Mouse (Mus musculus): ENCODE measurements around the gene Frrs1l. TPM values are rescaled to one million over a fixed set of nuclear protein-coding genes. Genes with fewer than 3 reads are reported as not detected.

Gene Frrs1l
- polyA plus RNA-seq, 1 experiment from 2014 or later, result 2.4 TPM

- H3K4me3 ChIP-seq (ENCODE audit: low read depth, low read length), result no peak overlapping the region
- no peak overlapping the region for H3K4me2 ChIP-seq (ENCODE audit: low read depth, low read length)
- H3K4me1 ChIP-seq (ENCODE audit: control insufficient read depth, insufficient read depth, low read length), result no peaks in the 10 kb centered on the region
- H3K27me3 ChIP-seq (ENCODE audit: control insufficient read depth, insufficient read depth, low read length), result no peaks in the 10 kb centered on the region
- no peak overlapping the region for H3K27ac ChIP-seq (replicated peaks; ENCODE audit: low read depth, low read length)
- H3K9me3 ChIP-seq (replicated peaks; ENCODE audit: control insufficient read depth, low read length), result no peaks in the 10 kb centered on the region
- WGBS, result 81% methylated on average over 4 of the region's 4 CpGs
- ATAC-seq (replicated peaks; ENCODE audit: insufficient number of reproducible peaks, low FRiP score, low TSS enrichment, low read depth) (no peak), DNase-seq (ENCODE audit: low spot score) (no peak)
- H3K9ac ChIP-seq (replicated peaks; ENCODE audit: low read length), result no peak overlapping the region
- no peaks in the 10 kb centered on the region for H3K36me3 ChIP-seq (replicated peaks; ENCODE audit: control insufficient read depth, insufficient read depth, low read depth, low read length)
Observed at GRCm38 (mm10) chr4:56926971-56927370, 63.2 kb downstream of the Frrs1l start.

GRCm38 (mm10) chr4:56922229-56922628 is 68.0 kb downstream of the Frrs1l start:
- DNase-seq (ENCODE audit: low spot score), result no peak
- H3K9ac ChIP-seq (replicated peaks; ENCODE audit: low read length), result no peak overlapping the region
- no peaks in the 10 kb centered on the region for H3K27me3 ChIP-seq (ENCODE audit: control insufficient read depth, insufficient read depth, low read length)
- no peaks in the 10 kb centered on the region for H3K36me3 ChIP-seq (replicated peaks; ENCODE audit: control insufficient read depth, insufficient read depth, low read depth, low read length)
- H3K4me1 ChIP-seq (ENCODE audit: control insufficient read depth, insufficient read depth, low read length), result no peaks in the 10 kb centered on the region
- no peak overlapping the region for H3K27ac ChIP-seq (replicated peaks; ENCODE audit: low read depth, low read length)
- H3K4me3 ChIP-seq (ENCODE audit: low read depth, low read length), result no peak overlapping the region
- H3K4me2 ChIP-seq (ENCODE audit: low read depth, low read length), result no peak overlapping the region
- no peaks in the 10 kb centered on the region for H3K9me3 ChIP-seq (replicated peaks; ENCODE audit: control insufficient read depth, low read length)
- no peak for ATAC-seq (replicated peaks; ENCODE audit: insufficient number of reproducible peaks, low FRiP score, low TSS enrichment, low read depth)
- WGBS, result 93% methylated on average over 11 of the region's 11 CpGs

GRCm38 (mm10) chr4:56915732-56916325 is 74.4 kb downstream of the Frrs1l start:
- no peaks in the 10 kb centered on the region for H3K9me3 ChIP-seq (replicated peaks; ENCODE audit: control insufficient read depth, low read length)
- H3K27me3 ChIP-seq (ENCODE audit: control insufficient read depth, insufficient read depth, low read length), result no peaks in the 10 kb centered on the region
- WGBS, result 94% methylated on average over 15 of the region's 15 CpGs
- H3K36me3 ChIP-seq (replicated peaks; ENCODE audit: control insufficient read depth, insufficient read depth, low read depth, low read length), result no peaks in the 10 kb centered on the region; the same call in 1 of the 2 replicates
- DNase-seq (ENCODE audit: low spot score) (no peak), ATAC-seq (replicated peaks; ENCODE audit: insufficient number of reproducible peaks, low FRiP score, low TSS enrichment, low read depth) (no peak)
- H3K9ac ChIP-seq (replicated peaks; ENCODE audit: low read length), result no peak overlapping the region
- no peak overlapping the region for H3K27ac ChIP-seq (replicated peaks; ENCODE audit: low read depth, low read length)
- no peak overlapping the region for H3K4me2 ChIP-seq (ENCODE audit: low read depth, low read length)
- H3K4me3 ChIP-seq (ENCODE audit: low read depth, low read length), result no peak overlapping the region
- no peaks in the 10 kb centered on the region for H3K4me1 ChIP-seq (ENCODE audit: control insufficient read depth, insufficient read depth, low read length)

- Histone ChIP-seq H3K9me3 (replicated peaks; ENCODE audit: control insufficient read depth, low read length) (no peaks in the 10 kb centered on the region), H3K27me3 (ENCODE audit: control insufficient read depth, insufficient read depth, low read length) (no peaks in the 10 kb centered on the region), H3K36me3 (replicated peaks; ENCODE audit: control insufficient read depth, insufficient read depth, low read depth, low read length) (peaks cover under 1% of the 10 kb centered on the region), H3K27ac (replicated peaks; ENCODE audit: low read depth, low read length) (0 out of 2 replicates have a peak overlapping the region, but pooled peaks have one; percentile 8), H3K9ac (replicated peaks; ENCODE audit: low read length) (no peak overlapping the region), H3K4me3 (ENCODE audit: low read depth, low read length) (no peak overlapping the region), H3K4me2 (ENCODE audit: low read depth, low read length) (no peak overlapping the region), H3K4me1 (ENCODE audit: control insufficient read depth, insufficient read depth, low read length) (no peaks in the 10 kb centered on the region)
- WGBS, result 95% methylated on average over 1 of the region's 1 CpGs
- DNase-seq (ENCODE audit: low spot score) (no peak), ATAC-seq (replicated peaks; ENCODE audit: insufficient number of reproducible peaks, low FRiP score, low TSS enrichment, low read depth) (no peak)
Observed at GRCm38 (mm10) chr4:56914761-56915160, 75.4 kb downstream of the Frrs1l start.

GRCm38 (mm10) chr4:56914338-56914737 is 75.9 kb downstream of the Frrs1l start:
- Histone ChIP-seq H3K4me1 (ENCODE audit: control insufficient read depth, insufficient read depth, low read length) (no peaks in the 10 kb centered on the region), H3K27me3 (ENCODE audit: control insufficient read depth, insufficient read depth, low read length) (no peaks in the 10 kb centered on the region), H3K4me3 (ENCODE audit: low read depth, low read length) (no peak overlapping the region), H3K9ac (replicated peaks; ENCODE audit: low read length) (no peak overlapping the region), H3K36me3 (replicated peaks; ENCODE audit: control insufficient read depth, insufficient read depth, low read depth, low read length) (peaks cover 3% of the 10 kb centered on the region), H3K9me3 (replicated peaks; ENCODE audit: control insufficient read depth, low read length) (no peaks in the 10 kb centered on the region), H3K27ac (replicated peaks; ENCODE audit: low read depth, low read length) (0 out of 2 replicates have a peak overlapping the region, but pooled peaks have one; percentile 8), H3K4me2 (ENCODE audit: low read depth, low read length) (no peak overlapping the region)
- WGBS, result 91% methylated on average over 6 of the region's 6 CpGs
- no peak for DNase-seq (ENCODE audit: low spot score)
- ATAC-seq (replicated peaks; ENCODE audit: insufficient number of reproducible peaks, low FRiP score, low TSS enrichment, low read depth), result no peak

- H3K27me3 ChIP-seq (ENCODE audit: control insufficient read depth, insufficient read depth, low read length), result no peaks in the 10 kb centered on the region
- H3K36me3 ChIP-seq (replicated peaks; ENCODE audit: control insufficient read depth, insufficient read depth, low read depth, low read length), result peaks cover 3% of the 10 kb centered on the region
- H3K4me1 ChIP-seq (ENCODE audit: control insufficient read depth, insufficient read depth, low read length), result no peaks in the 10 kb centered on the region
- H3K9me3 ChIP-seq (replicated peaks; ENCODE audit: control insufficient read depth, low read length), result no peaks in the 10 kb centered on the region
- no peak for ATAC-seq (replicated peaks; ENCODE audit: insufficient number of reproducible peaks, low FRiP score, low TSS enrichment, low read depth)
- H3K4me2 ChIP-seq (ENCODE audit: low read depth, low read length), result no peak overlapping the region
- no peak overlapping the region for H3K4me3 ChIP-seq (ENCODE audit: low read depth, low read length)
- DNase-seq (ENCODE audit: low spot score), result no peak
- WGBS, result 92% methylated on average over 7 of the region's 7 CpGs
- no peak overlapping the region for H3K9ac ChIP-seq (replicated peaks; ENCODE audit: low read length)
- no peak overlapping the region for H3K27ac ChIP-seq (replicated peaks; ENCODE audit: low read depth, low read length)
Observed at GRCm38 (mm10) chr4:56912382-56913001, 77.7 kb downstream of the Frrs1l start.

- Histone ChIP-seq H3K4me3 (ENCODE audit: low read depth, low read length) (no peak overlapping the region), H3K27ac (replicated peaks; ENCODE audit: low read depth, low read length) (no peak overlapping the region), H3K27me3 (ENCODE audit: control insufficient read depth, insufficient read depth, low read length) (no peaks in the 10 kb centered on the region), H3K9ac (replicated peaks; ENCODE audit: low read length) (no peak overlapping the region), H3K4me2 (ENCODE audit: low read depth, low read length) (no peak overlapping the region), H3K9me3 (replicated peaks; ENCODE audit: control insufficient read depth, low read length) (no peaks in the 10 kb centered on the region), H3K4me1 (ENCODE audit: control insufficient read depth, insufficient read depth, low read length) (no peaks in the 10 kb centered on the region), H3K36me3 (replicated peaks; ENCODE audit: control insufficient read depth, insufficient read depth, low read depth, low read length) (peaks cover 3% of the 10 kb centered on the region)
- DNase-seq (ENCODE audit: low spot score), result peak; percentile 10
- ATAC-seq (replicated peaks; ENCODE audit: insufficient number of reproducible peaks, low FRiP score, low TSS enrichment, low read depth), result no peak
- WGBS, result 70% methylated on average over 3 of the region's 3 CpGs
Observed at GRCm38 (mm10) chr4:56909568-56909967, 80.6 kb downstream of the Frrs1l start.

- H3K4me3 ChIP-seq (ENCODE audit: low read depth, low read length), result no peak overlapping the region
- no peak overlapping the region for H3K9ac ChIP-seq (replicated peaks; ENCODE audit: low read length)
- no peaks in the 10 kb centered on the region for H3K4me1 ChIP-seq (ENCODE audit: control insufficient read depth, insufficient read depth, low read length)
- ATAC-seq (replicated peaks; ENCODE audit: insufficient number of reproducible peaks, low FRiP score, low TSS enrichment, low read depth) (no peak), DNase-seq (ENCODE audit: low spot score) (no peak)
- no peak overlapping the region for H3K27ac ChIP-seq (replicated peaks; ENCODE audit: low read depth, low read length)
- H3K36me3 ChIP-seq (replicated peaks; ENCODE audit: control insufficient read depth, insufficient read depth, low read depth, low read length), result peaks cover 3% of the 10 kb centered on the region
- 90% methylated on average over 5 of the region's 5 CpGs for WGBS
- no peaks in the 10 kb centered on the region for H3K9me3 ChIP-seq (replicated peaks; ENCODE audit: control insufficient read depth, low read length)
- no peaks in the 10 kb centered on the region for H3K27me3 ChIP-seq (ENCODE audit: control insufficient read depth, insufficient read depth, low read length)
- no peak overlapping the region for H3K4me2 ChIP-seq (ENCODE audit: low read depth, low read length)
Observed at GRCm38 (mm10) chr4:56907671-56908070, 82.5 kb downstream of the Frrs1l start.
